Mouse (Mus musculus) testis, adult 2 months (tissue): ENCODE measurements around the gene Rffl.

Experiments
- CTCF ChIP-seq: fragments of 200-500 bp; IDR thresholded peaks from 2 replicates; pipeline ENCODE4 v1.5.1; 2012; ENCODE audit warnings: low read depth, mild to moderate bottlenecking, inconsistent platforms, low read length, moderate library complexity; ENCODE audit not compliant: control insufficient read depth, insufficient read depth, insufficient replicate concordance
- POLR2A ChIP-seq: fragments of 200-500 bp; IDR thresholded peaks from 2 replicates; pipeline ENCODE4 v1.6.1; 2012; ENCODE audit warnings: low read depth, mild to moderate bottlenecking, inconsistent platforms, low read length, moderate library complexity; ENCODE audit not compliant: control insufficient read depth

GRCm38 (mm10) chr11:82901606-82902310 is 30.7 kb upstream of the Rffl start:
- TF ChIP-seq CTCF (no peak), POLR2A (no peak)
